Mouse (Mus musculus) left cerebral cortex, postnatal 14 days (tissue): ENCODE measurements around the gene Kcnj2. TPM values are rescaled to one million over a fixed set of nuclear protein-coding genes. Genes with fewer than 3 reads are reported as not detected.
A peak's percentile ranks its signal among the peaks of the same experiment; 100 is the strongest.

Source experiments
- DNase-seq, 2 experiments: peaks; one replicate each; pipeline ENCODE4 v3.0.0; 2021 to 2022; ENCODE audit warnings: low spot score in 2 of 2, mixed read lengths in 1 of 2
- intact Hi-C: fragments of 180-260 bp; cut with DNase I; formaldehyde crosslinking; loops from one replicate; pipeline ENCODE4 v1.15.1; 2025
- long read RNA-seq, 2 experiments: library from polyadenylated mRNA; stranded (forward); transcript quantifications; one replicate each; pipeline ENCODE4 v2.0.0; 2021
- total RNA-seq, 2 experiments: library from RNA; stranded (reverse); gene quantifications; 2 replicates each; pipeline ENCODE4 v1.2.3; 2021

Gene Kcnj2
- total RNA-seq: 10 to 100 TPM in 1 of 2 experiments, 1 to 10 TPM in 1; 8.6 to 10.7 TPM
- long read RNA-seq, experiment 1, partial matches to known transcripts: 0 of 1 reads
- long read RNA-seq, experiment 1, other reads (novel, unspliced or antisense): 1 of 1 reads
- long read RNA-seq, experiment 2: 0 reads

DNA sequence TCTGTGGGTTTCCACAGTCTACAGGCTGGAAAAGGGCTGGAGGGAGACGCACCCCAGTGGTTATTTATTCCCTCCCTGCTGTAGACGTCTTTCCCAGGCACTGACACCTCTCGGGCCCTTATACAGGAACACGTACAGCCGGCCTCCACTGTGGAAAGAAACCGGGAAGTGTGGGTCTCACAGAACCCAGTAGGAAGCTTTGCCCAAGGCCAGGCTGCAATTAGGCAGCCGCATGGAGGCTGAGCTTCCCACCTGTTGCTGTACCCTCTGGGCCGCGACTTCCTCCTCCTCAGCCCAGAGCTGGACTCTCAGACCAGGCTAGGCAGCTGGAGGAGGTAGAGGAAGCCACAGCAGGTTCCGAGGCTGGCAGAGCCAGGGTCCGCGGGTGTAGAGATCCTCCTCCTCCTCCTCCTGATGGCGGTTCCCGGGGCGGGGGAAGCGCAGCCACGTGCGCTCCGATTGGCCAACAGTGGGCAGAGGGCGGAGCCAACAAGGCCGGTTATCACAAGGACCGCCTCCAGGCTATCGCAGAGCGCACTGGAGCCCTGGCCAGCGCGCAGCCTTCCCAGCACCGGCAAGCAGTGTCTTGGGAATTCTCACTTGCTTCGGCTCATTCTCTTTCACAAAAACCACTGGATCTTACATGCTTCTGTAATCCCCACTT, at the start of gene Kcnj2:
Gene Kcnj2, plus strand, starts transcription at position 530 of the 664 bp plus-strand sequence.
- peak; percentile 93 to 95 for DNase-seq
- intact Hi-C loops: loop anchor here (2.0 to 10.0 kb wide), 4 partner anchors 379 to 531 kb away; no protein-coding TSS in a partner anchor

- DNase-seq: no peak
- intact Hi-C loops: no loop called here
Measured at GRCm38 (mm10) chr11:111016206-111016605, 49.8 kb upstream of the Kcnj2 start.

DNA sequence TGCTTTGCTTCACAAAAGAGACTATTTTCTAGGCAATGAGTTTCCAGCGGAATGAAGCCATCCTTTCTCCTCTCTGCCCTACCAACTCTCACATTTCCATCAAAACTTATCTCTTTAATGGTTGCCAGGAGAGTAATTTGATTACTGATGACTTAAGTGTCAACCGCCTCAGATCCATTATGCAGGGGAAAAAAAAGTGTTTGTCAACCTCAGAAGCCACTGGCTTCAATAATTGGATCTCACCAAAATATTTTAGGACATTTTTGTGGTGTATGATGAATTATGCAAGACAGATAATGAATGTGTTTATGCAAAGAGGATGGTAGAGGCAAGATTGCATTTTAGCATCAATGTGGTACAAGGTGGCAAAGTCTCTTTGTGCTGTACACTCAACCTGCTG, 45.8 kb upstream of the Kcnj2 start:
- intact Hi-C loops: no loop called here
- no peak for DNase-seq

DNA sequence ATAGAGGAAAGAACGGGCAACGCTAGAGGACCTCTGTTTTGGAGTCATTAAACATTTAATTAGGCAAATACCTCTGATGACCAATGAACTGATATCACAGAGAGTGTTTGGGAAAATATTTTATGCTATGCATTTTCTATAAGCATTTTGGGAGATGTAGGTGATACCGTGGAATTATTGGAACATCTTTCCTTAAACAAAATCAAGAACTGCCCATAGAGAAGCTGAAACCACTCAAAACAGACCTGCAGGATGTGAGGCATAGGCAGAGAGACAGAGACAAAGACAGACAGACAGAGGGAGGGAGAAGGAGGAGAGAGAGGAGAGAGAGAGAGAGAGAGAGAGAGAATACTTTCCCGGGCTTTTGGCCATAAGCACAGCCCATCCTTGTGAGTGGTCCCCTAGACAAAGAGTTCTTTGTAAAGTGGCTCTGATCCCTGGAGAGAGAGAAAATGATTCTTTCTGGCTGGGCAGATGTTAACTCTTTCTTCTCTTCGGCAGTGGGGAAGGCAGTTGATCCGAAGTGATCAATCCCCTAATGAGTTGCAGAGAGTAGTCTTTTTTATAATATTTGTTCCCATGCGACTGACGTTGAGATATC, 43.2 kb upstream of the Kcnj2 start:
- DNase-seq: no peak
- intact Hi-C loops: no loop called here

DNA sequence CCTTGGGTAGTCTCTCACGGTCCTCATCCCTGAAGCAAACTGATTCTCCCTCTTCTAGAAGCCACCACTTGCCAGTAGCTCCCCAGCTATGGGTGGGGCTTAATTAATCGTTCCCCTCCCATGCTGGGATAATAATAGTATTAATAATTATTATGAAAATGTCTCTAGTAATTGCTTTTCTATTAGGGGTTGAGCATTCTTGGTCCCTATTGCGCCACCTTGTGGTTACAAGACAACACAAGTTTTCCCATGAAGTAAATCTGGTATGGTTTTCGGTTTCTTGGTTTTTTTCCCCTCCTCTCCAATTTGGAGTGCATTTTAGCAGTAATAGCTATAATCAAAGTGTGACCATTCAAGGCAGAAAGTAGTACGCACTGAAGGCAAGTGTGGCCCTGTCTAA, 23.8 kb upstream of the Kcnj2 start:
- intact Hi-C loops: loop anchor here (5.0 kb wide), 2 partner anchors 470 to 505 kb away; no protein-coding TSS in a partner anchor
- peak in 1 of 2 experiments; percentile 58 for DNase-seq

DNA sequence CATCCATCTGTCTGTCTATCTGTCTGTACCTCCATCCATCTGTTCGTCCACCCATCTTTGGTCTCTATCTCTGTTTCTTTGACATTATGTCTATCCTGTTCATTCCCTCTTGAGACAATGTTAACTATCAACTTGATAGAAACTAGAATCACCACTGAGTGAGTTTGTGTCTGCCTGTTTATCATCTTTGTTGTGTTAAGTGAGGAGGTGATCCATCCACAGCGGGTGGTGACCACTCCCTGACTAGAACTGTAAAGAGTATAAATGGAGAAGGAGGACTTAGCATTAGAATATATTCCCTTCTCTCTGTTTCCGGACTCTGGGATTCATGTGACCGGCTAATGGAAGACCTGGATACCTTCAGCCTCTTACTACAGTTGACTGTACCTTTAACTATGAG, 22.7 kb upstream of the Kcnj2 start:
- intact Hi-C loops: loop anchor here (5.0 kb wide), 2 partner anchors 471 to 506 kb away; no protein-coding TSS in a partner anchor
- no peak for DNase-seq

- intact Hi-C loops: loop anchor here (5.0 kb wide), 1 partner anchor 477 kb away; no protein-coding TSS in a partner anchor
Measured at GRCm38 (mm10) chr11:111054252-111054651, 11.7 kb upstream of the Kcnj2 start.

GRCm38 (mm10) chr11:111054854-111055822, 10.8 kb upstream of the Kcnj2 start:
- peak in 1 of 2 experiments; percentile 38 for DNase-seq
- intact Hi-C loops: loop anchor here (5.0 kb wide), 1 partner anchor 478 kb away; no protein-coding TSS in a partner anchor

More at GRCm38 (mm10) chr11:111054252-111054651, 11.7 kb upstream of the Kcnj2 start:
- DNase-seq: no peak

- peak; percentile 43 to 58 for DNase-seq
Measured at GRCm38 (mm10) chr11:111056030-111056429, 9.9 kb upstream of the Kcnj2 start.

GRCm38 (mm10) chr11:111057435-111057834, 8.5 kb upstream of the Kcnj2 start:
- intact Hi-C loops: no loop called here
- DNase-seq: no peak

More at GRCm38 (mm10) chr11:111056030-111056429, 9.9 kb upstream of the Kcnj2 start:
- intact Hi-C loops: no loop called here

DNA sequence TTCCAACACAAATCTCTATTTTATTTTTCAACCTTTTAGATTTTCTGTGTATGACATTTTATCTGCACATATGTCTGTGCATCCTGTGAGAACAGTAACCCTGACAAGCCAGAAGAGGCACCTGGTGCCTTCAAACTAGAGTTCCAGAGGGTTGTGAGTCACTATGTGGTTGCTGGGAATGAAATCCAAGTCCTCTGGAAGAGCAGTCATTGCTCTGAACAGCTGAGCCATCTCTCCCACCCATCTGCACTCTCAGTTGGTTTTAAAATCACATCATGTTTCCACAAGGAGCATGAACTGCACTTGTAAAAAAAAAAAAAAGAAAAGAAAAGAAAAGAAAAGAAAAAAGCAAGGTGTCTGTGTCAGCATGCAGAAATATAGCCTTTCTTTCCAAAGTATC, 6.5 kb upstream of the Kcnj2 start:
- intact Hi-C loops: no loop called here
- no peak for DNase-seq

- no peak for DNase-seq
- intact Hi-C loops: loop anchor here (10.0 kb wide), 2 partner anchors 385 to 525 kb away; no protein-coding TSS in a partner anchor
Measured at GRCm38 (mm10) chr11:111060216-111060615, 5.7 kb upstream of the Kcnj2 start.

DNA sequence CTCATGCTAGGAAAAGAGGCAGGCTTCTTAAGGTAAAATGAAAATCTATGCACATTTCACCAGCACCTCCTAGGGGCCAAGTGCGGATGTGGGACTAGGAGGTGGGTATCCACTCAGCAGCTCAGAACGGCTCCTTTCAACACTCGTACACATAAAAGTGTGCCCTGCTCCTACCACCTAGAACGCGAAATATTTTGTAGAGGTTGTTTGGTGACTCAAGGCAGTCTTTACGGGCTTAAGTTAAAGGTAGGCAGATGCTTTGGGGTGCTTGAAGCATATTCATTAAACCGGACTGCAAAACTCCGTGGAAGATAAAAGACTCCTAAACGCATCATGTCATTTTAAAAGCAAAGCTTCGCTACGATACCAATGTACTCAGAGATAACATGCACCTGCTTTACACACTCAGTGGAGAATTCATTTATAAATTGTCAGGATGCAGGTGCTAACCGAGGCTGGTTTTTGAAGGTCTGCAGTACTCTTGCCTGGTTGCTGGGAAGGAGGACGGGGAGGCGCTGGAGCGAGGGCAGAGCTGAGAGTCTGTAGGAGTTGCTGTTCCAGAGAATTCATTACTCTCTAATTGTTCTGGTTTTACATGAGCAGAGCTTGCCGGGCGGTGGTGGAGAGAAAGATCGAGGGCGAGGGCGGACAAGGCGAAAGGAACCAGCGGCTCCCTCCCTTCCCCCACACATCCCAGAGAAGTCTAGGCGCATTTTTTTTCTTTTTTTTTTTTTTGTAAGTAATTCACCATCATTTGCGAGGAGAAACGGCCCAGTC, 1.0 kb upstream of the Kcnj2 start:
- peak; percentile 58 to 60 for DNase-seq
- intact Hi-C loops: loop anchor here (2.0 to 10.0 kb wide), 4 partner anchors 380 to 530 kb away; no protein-coding TSS in a partner anchor

- peak; percentile 29 to 40 for DNase-seq
Measured at GRCm38 (mm10) chr11:111066299-111066691, 331 bp downstream of the Kcnj2 start.

DNA sequence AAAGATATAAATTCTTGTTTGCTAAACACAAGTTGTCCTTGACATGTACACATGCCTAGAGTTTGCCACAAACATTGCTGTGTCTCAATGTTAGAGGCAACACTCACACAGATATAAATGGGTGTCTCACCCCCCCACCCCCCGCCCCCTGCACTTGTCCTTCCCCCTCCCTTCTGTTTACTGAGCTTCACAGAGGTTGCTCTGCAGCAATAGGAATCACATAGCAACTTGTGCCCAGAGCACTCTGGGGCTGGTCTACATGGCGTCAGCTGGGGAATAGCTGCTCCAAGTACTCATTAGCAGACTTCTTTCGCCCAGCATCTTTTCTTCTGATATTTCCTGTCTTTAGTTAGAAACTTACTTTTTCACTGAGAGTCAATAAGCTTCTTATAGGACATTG, 1.8 kb downstream of the Kcnj2 start:
- intact Hi-C loops: loop anchor here (5.0 to 10.0 kb wide), 3 partner anchors 377 to 533 kb away; no protein-coding TSS in a partner anchor
- no peak for DNase-seq

More at GRCm38 (mm10) chr11:111066299-111066691, 331 bp downstream of the Kcnj2 start:
- intact Hi-C loops: loop anchor here (5.0 to 10.0 kb wide), 3 partner anchors 379 to 531 kb away; no protein-coding TSS in a partner anchor

DNA sequence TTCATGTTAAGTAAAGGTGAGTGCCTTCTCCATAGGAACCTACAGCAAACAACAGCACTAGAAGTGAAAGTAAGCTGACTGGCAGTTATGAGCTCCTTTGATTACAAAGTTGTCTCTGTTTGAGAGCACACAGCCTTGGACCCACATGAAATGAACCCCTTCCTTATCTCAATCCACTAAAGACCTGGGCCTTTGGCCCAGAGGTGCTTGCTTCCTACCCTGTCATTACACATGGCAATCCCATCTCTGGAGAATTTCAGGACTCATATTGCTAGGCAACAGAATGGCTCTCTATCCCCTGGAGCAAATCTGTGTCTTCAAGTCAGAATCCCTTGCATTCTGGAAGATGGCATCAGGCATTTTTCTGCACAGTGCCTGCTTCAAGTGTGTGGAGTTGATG, 4.5 kb downstream of the Kcnj2 start:
- intact Hi-C loops: no loop called here
- DNase-seq: no peak

DNA sequence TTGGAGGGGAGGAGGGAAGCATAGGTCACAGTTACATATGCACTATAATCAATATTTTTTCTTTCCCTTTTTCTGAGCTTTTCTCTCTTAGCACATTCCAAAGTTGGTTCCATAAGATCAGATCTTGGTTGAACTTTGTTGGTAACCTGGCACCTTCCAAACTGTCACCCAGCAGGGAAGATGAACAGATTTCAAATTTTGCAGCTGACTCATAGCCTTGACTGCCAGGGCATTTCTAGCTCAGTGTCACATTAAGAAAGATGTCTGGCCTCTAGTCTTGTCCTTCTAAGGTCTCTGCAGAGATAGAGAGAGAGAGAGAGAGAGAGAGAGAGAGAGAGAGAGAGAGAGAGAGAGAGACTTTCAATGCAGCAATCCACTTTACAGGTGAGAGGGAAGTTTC, 8.2 kb downstream of the Kcnj2 start:
- intact Hi-C loops: no loop called here
- DNase-seq: no peak

DNA sequence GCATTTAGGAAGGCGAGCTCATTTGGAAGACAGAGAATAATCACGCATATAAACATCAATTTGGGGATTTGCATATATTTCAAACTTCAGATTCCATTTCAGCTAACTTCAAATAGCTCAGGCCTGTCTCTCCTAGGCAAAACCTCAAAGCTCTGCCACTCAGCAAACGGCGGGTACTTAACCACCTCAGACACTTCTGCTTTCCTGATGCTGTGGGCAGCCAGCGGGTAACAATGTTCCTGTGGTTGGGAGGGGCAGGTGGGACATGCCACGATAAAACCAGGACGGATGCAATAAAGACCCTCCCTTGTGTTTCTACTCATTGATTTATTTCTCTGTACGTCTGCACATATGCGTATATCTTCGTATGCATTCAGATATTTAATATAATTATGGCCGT, 12.1 kb downstream of the Kcnj2 start:
- DNase-seq: no peak
- intact Hi-C loops: no loop called here
